Mouse (Mus musculus): Measurements from ENCODE around the gene Slc7a7.

GRCm38 (mm10) chr14:54367429-54368060 is 50.0 kb downstream of the Slc7a7 start:
- TF ChIP-seq CTCF (IDR thresholded peaks at IDR 0.05; ENCODE audit: control insufficient read depth, insufficient read depth, insufficient read length) (no peak), MAX (IDR thresholded peaks at IDR 0.05) (no peak), FOSL1 (IDR thresholded peaks at IDR 0.05; ENCODE audit: insufficient read depth, low read length, poor library complexity, severe bottlenecking) (no peak), USF1 (IDR thresholded peaks at IDR 0.05; ENCODE audit: low read depth) (no peak), CEBPB (IDR thresholded peaks at IDR 0.05; ENCODE audit: low read depth) (no peak), MYOD1 (IDR thresholded peaks at IDR 0.05; ENCODE audit: control insufficient read depth, insufficient read length, low read depth) (no peak)
